Mouse (Mus musculus) CH12F3 (cell line): ENCODE results near the gene 4931422A03Rik.

ENCODE experiments used
- in situ Hi-C: fragments of 300-500 bp; cut with MboI; formaldehyde crosslinking; loops from 2 replicates; pipeline ENCODE4 v1.14.3; 2020; ENCODE audit warnings: low sequenced_read_pairs

4931422A03Rik gene

GRCm38 (mm10) chr2:103970791-103971649 lies 57.1 kb downstream of the 4931422A03Rik start:
- in situ Hi-C loops: loop anchor here (5.0 kb wide), 1 partner anchor 84 kb away; no protein-coding TSS in a partner anchor

GRCm38 (mm10) chr2:103970041-103970790 lies 57.9 kb downstream of the 4931422A03Rik start:
- in situ Hi-C loops: loop anchor here (5.0 kb wide), 1 partner anchor 83 kb away; no protein-coding TSS in a partner anchor

- in situ Hi-C loops: loop anchor here (5.0 kb wide), 1 partner anchor 82 kb away; no protein-coding TSS in a partner anchor
Measured at GRCm38 (mm10) chr2:103969437-103970040, 58.6 kb downstream of the 4931422A03Rik start.

GRCm38 (mm10) chr2:103968919-103969436 lies 59.2 kb downstream of the 4931422A03Rik start:
- in situ Hi-C loops: no loop called here

- in situ Hi-C loops: no loop called here
Measured at GRCm38 (mm10) chr2:103968186-103968585, 60.0 kb downstream of the 4931422A03Rik start.

GRCm38 (mm10) chr2:103965391-103965790 lies 62.8 kb downstream of the 4931422A03Rik start:
- in situ Hi-C loops: no loop called here

- in situ Hi-C loops: no loop called here
Measured at GRCm38 (mm10) chr2:103962349-103962748, 65.8 kb downstream of the 4931422A03Rik start.

- in situ Hi-C loops: no loop called here
Measured at GRCm38 (mm10) chr2:103959574-103959973, 68.6 kb downstream of the 4931422A03Rik start.

- in situ Hi-C loops: no loop called here
Measured at GRCm38 (mm10) chr2:103959066-103959465, 69.1 kb downstream of the 4931422A03Rik start.

- in situ Hi-C loops: no loop called here
Measured at GRCm38 (mm10) chr2:103958634-103959033, 69.5 kb downstream of the 4931422A03Rik start.

GRCm38 (mm10) chr2:103957649-103958546 lies 70.3 kb downstream of the 4931422A03Rik start, which contains the start of gene Lmo2:
Gene Lmo2, plus strand, starts transcription at chr2:103957986.
- in situ Hi-C loops: no loop called here

GRCm38 (mm10) chr2:103956867-103957266 lies 71.3 kb downstream of the 4931422A03Rik start:
- in situ Hi-C loops: no loop called here

- in situ Hi-C loops: no loop called here
Measured at GRCm38 (mm10) chr2:103955714-103956113, 72.4 kb downstream of the 4931422A03Rik start.

GRCm38 (mm10) chr2:103953050-103953835 lies 74.9 kb downstream of the 4931422A03Rik start:
- in situ Hi-C loops: no loop called here

- in situ Hi-C loops: no loop called here
Measured at GRCm38 (mm10) chr2:103947982-103948655, 80.0 kb downstream of the 4931422A03Rik start.

GRCm38 (mm10) chr2:103946892-103947291 lies 81.3 kb downstream of the 4931422A03Rik start:
- in situ Hi-C loops: no loop called here

GRCm38 (mm10) chr2:103945571-103946092 lies 82.5 kb downstream of the 4931422A03Rik start:
- in situ Hi-C loops: no loop called here

GRCm38 (mm10) chr2:103944859-103945258 lies 83.3 kb downstream of the 4931422A03Rik start:
- in situ Hi-C loops: no loop called here
